Mouse (Mus musculus): Measurements from ENCODE around the gene Apoa4. TPM values are rescaled to one million over a fixed set of nuclear protein-coding genes. Genes with fewer than 3 reads are reported as not detected.

Gene Apoa4
- total RNA-seq, 2 experiments from 2014 or later, result 2.9 to 8.5 TPM

DNA sequence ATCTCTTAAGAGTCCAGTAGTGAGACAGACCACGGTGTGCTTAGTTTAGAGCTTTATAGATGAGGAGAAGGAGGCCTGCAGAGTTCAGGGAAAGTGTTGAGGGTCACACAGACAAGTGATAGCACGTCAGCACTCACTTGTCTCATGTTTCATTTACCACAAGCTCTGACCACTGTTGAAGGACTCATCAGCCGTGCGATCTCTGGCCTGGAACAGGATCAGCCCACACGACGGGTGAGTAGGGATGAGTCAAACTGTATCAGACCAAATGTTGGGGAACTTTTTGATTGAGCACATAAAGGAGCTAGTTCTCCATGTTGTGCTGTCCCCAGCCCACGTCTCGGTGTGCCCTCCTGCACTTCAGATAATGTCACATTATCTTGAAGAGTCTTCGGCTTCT is 34.0 kb downstream of the Apoa4 start:
- DNase-seq, result no peak

DNA sequence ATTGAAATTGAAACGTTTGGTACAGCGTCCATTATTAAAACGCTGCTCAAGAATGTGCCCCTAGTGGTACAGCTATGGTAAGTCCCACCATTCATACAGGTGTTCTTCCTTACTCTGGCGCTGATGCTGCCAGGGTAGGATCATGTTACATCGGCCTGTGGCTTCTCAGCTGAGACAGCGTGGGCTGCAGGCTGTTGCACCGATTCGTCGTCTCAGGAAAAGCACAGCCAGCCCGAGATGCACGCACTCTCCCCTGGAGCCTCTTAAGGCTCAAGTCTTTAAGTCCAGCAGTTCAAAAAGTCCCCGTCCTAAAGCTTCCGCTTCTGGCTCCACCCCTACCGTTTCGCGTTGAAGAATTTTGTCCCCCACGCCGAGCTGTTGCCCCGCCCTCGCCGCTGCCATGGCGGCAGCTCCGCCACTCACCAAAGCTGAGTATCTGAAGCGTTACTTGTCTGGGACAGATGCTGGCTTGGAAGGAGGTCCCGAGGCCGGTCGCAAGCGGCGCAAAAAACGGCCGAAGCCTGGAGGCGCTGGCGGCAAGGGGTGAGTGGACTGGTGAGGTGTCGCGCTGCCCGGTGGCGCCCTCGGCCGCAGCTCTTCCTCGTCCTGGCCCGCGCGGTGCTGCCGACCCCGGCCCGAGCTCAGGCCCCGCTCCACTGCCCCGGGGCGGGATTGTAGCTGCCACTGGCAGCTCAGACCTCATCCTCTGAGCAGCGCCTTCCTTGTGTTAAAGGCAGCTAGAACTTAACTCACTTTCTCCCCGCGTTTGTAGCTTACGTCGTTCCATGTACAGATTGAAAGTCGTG is 42.3 kb downstream of the Apoa4 start, which contains the start of gene Bud13:
Gene Bud13 (plus strand): TSS at position 378 of the 806 bp plus-strand sequence.
- DNase-seq, result peak; percentile 98

Other genes with a start within 250 kb of the Apoa4 start
- 100 to 1,000 TPM; 118 to 119 TPM for gene Pafah1b2, start 228.0 kb upstream of the Apoa4 start, total RNA-seq (2021)
- 10 to 100 TPM; 50.2 to 55.1 TPM for gene Sik3, start 227.9 kb upstream of the Apoa4 start, total RNA-seq (2021)
- gene Apoa1, start 12.1 kb upstream of the Apoa4 start, total RNA-seq (2021), result 1,000 to 10,000 TPM; 1,779 to 4,788 TPM
- gene Apoc3, start 5.1 kb upstream of the Apoa4 start, total RNA-seq (2021), result 10 to 100 TPM; 25.1 to 63.1 TPM
- gene Apoa5, start 27.9 kb downstream of the Apoa4 start, total RNA-seq (2021), result 10 to 100 TPM; 31.4 to 92.9 TPM
- gene Zpr1, start 32.4 kb downstream of the Apoa4 start, total RNA-seq (2021), result 10 to 100 TPM; 28.9 to 35.5 TPM
- gene Bud13, start 42.3 kb downstream of the Apoa4 start, total RNA-seq (2021), result 10 to 100 TPM in 1 of 2 experiments, 1 to 10 TPM in 1; 9.5 to 10.4 TPM
- not detected for gene 4931429L15Rik, start 79.3 kb downstream of the Apoa4 start, total RNA-seq (2021)